Mouse (Mus musculus) MEL (cell line): ENCODE data around the gene Slc44a1.

Source experiments
- CHD1 ChIP-seq: IDR thresholded peaks from 2 replicates; pipeline ENCODE4 v1.6.1; 2012; ENCODE audit warnings: low read depth, mild to moderate bottlenecking, inconsistent platforms, low read length, improper control_type of control experiment
- CHD2 ChIP-seq: IDR thresholded peaks from 2 replicates; pipeline ENCODE4 v1.6.1; 2011; ENCODE audit warnings: low read length, improper control_type of control experiment
- CTCF ChIP-seq, 3 experiments: IDR thresholded peaks in 2 of 3; conservative IDR thresholded peaks in 1 of 3; 2 replicates each; pipeline ENCODE4 v1.5.1; 2011 to 2012; ENCODE audit warnings: low read length in 3 of 3, low read depth in 2 of 3, mild to moderate bottlenecking in 2 of 3, improper control_type of control experiment in 1 of 3, inconsistent platforms in 1 of 3, mixed read lengths in 1 of 3, moderate library complexity in 1 of 3; ENCODE audit not compliant: control insufficient read depth in 1 of 3, insufficient read depth in 1 of 3, poor library complexity in 1 of 3, severe bottlenecking in 1 of 3
- GATA1 ChIP-seq: IDR thresholded peaks from 2 replicates; pipeline ENCODE4 v1.6.1; 2011; ENCODE audit warnings: low read depth, low read length, improper control_type of control experiment
- MAFK ChIP-seq: IDR thresholded peaks from 2 replicates; pipeline ENCODE4 v1.6.1; 2011; ENCODE audit warnings: low read depth, mild to moderate bottlenecking, low read length, improper control_type of control experiment, borderline replicate concordance
- MEF2A ChIP-seq: IDR thresholded peaks from 2 replicates; pipeline ENCODE4 v1.6.1; 2014; ENCODE audit warnings: low read depth, mild to moderate bottlenecking, inconsistent platforms, low read length, improper control_type of control experiment; ENCODE audit not compliant: poor library complexity, insufficient replicate concordance, severe bottlenecking; ENCODE audit errors: extremely low read depth
- NELFE ChIP-seq: IDR thresholded peaks from 2 replicates; pipeline ENCODE4 v1.6.1; 2011; ENCODE audit warnings: low read depth, low read length, improper control_type of control experiment
- POLR2A ChIP-seq, 2 experiments: IDR thresholded peaks; 2 replicates each; pipeline ENCODE4 v1.6.1; 2011 to 2012; ENCODE audit warnings: low read length in 2 of 2, mild to moderate bottlenecking in 2 of 2, control low read depth in 1 of 2, improper control_type of control experiment in 1 of 2, low read depth in 1 of 2, moderate library complexity in 1 of 2; ENCODE audit not compliant: control insufficient read depth in 1 of 2, insufficient read depth in 1 of 2, poor library complexity in 1 of 2
- SIN3A ChIP-seq: IDR thresholded peaks from 2 replicates; pipeline ENCODE4 v1.6.1; 2012; ENCODE audit warnings: low read length, improper control_type of control experiment, inconsistent platforms
- TBP ChIP-seq: IDR thresholded peaks from 2 replicates; pipeline ENCODE4 v1.8.0; 2011; ENCODE audit warnings: low read depth, low read length, improper control_type of control experiment
- ZKSCAN1 ChIP-seq: IDR thresholded peaks from 2 replicates; pipeline ENCODE4 v1.6.1; 2012; ENCODE audit warnings: low read depth, mild to moderate bottlenecking, inconsistent platforms, low read length, improper control_type of control experiment, moderate library complexity

DNA sequence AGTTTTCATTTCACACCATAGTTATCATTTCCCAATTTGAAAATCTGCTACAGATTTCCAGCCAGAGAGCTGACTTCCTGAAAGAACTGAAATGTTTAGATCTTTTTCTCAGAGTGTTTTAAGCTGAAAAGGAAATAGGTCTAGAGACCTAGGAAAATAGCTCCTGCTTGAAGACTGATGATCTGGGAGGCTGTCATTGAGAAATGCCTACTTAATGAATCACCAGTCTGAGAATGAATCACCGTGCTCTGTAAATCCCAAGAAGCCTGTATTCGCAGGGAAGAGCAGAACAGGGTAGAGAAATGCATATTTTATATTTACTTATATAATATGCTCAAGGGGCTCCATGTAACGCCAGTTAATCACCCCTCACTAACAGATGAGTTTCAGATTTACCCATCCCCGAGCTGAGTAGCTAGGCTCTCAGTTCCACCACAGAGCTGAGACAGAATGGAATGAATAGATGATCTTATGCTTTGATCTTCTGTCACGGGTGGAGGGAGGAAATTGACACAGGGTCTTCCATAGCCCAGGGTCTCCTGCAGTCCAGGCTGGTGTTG is 30.6 kb upstream of the Slc44a1 start:
- TF ChIP-seq ZKSCAN1 (no peak), MEF2A (no peak), CTCF (IDR thresholded peaks at IDR 0.05 in 2 of 3, conservative IDR thresholded peaks at IDR 0.05 in 1 of 3; ENCODE audit: control insufficient read depth in 1 of 3, insufficient read depth in 1 of 3, low read depth in 2 of 3, low read length in 3 of 3, poor library complexity in 1 of 3, severe bottlenecking in 1 of 3) (no peak), GATA1 (no peak), POLR2A (IDR thresholded peaks at IDR 0.05; ENCODE audit: control insufficient read depth in 1 of 2, insufficient read depth in 1 of 2, low read depth in 1 of 2, low read length in 2 of 2, poor library complexity in 1 of 2) (no peak), MAFK (no peak), CHD2 (no peak), CHD1 (no peak), NELFE (no peak), SIN3A (no peak), TBP (no peak)
